Mouse (Mus musculus) small intestine, adult 2 months (tissue): Measurements from ENCODE around the gene Gm20458.

Experiments used
- CTCF ChIP-seq: fragments of 200-500 bp; IDR thresholded peaks from 2 replicates; pipeline ENCODE4 v1.5.1; 2012; ENCODE audit warnings: low read depth, mild to moderate bottlenecking, control low read depth, inconsistent platforms, low read length, moderate library complexity, mixed read lengths; ENCODE audit not compliant: insufficient replicate concordance, insufficient read length; ENCODE audit errors: extremely low read depth
- POLR2A ChIP-seq: fragments of 200-500 bp; IDR thresholded peaks from 2 replicates; pipeline ENCODE4 v1.6.1; 2012; ENCODE audit warnings: low read depth, mild to moderate bottlenecking, control low read depth, inconsistent platforms, low read length, moderate library complexity

- TF ChIP-seq POLR2A (no peak), CTCF (no peak)
Observed at GRCm38 (mm10) chr2:164414581-164414980, 46.2 kb upstream of the Gm20458 start.
